17 mouse cellular contexts compared by ENCODE assay signal in the genomic region with DNA sequence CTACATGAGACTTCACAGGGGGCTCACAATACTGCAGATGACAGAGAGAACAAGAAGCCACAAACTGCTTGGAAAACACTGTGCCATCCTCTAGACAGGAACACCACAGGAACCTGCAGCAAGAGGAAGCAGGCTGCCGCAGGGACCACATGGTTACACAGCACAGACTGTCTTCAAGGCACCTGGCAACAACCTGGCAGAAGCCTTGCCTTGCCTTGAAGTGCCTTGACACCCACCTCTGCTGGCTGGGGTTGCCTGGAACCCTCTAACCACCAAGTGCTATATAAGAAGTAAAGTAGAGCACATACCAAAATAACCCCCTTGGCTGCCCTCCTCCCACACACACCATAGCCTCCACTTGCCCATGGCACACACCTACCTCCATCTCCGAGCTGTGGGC.
"Had no signal": no experiment of that assay in that cellular context is flagged by ENCODE, and none has a peak within 500 bp of the region (broad histone marks: within the 10 kb centered on the region; RNA-seq: fewer than 3 reads in every experiment).

No protein-coding gene starts in this region.

- ATAC-seq: inflammation-experienced regulatory T-cells, adult 6 months; intestine, embryonic 16.5 days; liver, embryonic 12.5 days had no signal

- H3K9ac ChIP-seq: limb, embryonic 13.5 days; liver, embryonic 12.5 days; liver, embryonic 15.5 days; lung, embryonic 15.5 days had no signal

- H3K4me1 ChIP-seq: lung, embryonic 15.5 days; midbrain, embryonic 10.5 days had no signal

- H3K4me3 ChIP-seq: limb, embryonic 10.5 days; limb, embryonic 13.5 days; liver, embryonic 12.5 days; liver, embryonic 15.5 days; lung, embryonic 15.5 days; megakaryocyte, embryonic 14.5 days; midbrain, embryonic 10.5 days had no signal

- H3K27ac ChIP-seq: limb, embryonic 10.5 days; limb, embryonic 13.5 days; liver, embryonic 12.5 days; liver, embryonic 15.5 days; lung, embryonic 15.5 days; midbrain, embryonic 10.5 days had no signal

- H3K36me3 ChIP-seq: limb, embryonic 13.5 days; liver, embryonic 15.5 days; lung, embryonic 15.5 days; midbrain, embryonic 10.5 days had no signal

- H3K4me2 ChIP-seq: limb, embryonic 13.5 days; liver, embryonic 12.5 days; liver, embryonic 15.5 days; lung, embryonic 15.5 days had no signal

- H3K9me3 ChIP-seq: limb, embryonic 10.5 days; limb, embryonic 13.5 days; liver, embryonic 12.5 days; liver, embryonic 15.5 days; lung, embryonic 15.5 days; megakaryocyte, embryonic 14.5 days; midbrain, embryonic 10.5 days had no signal

- DNase-seq: kidney, adult 18-20 months; kidney, adult 9 months; kidney, postnatal 36 days; liver; lung, adult 18-20 months; lung, postnatal 10 days; lung, postnatal 36 days; midbrain, embryonic 14.5 days had no signal

- H3K27me3 ChIP-seq: limb, embryonic 13.5 days; liver, embryonic 12.5 days; liver, embryonic 15.5 days; lung, embryonic 15.5 days; megakaryocyte, embryonic 14.5 days had no signal
